Mouse (Mus musculus): Measurements from ENCODE around the gene Clcn3. TPM values are rescaled to one million over a fixed set of nuclear protein-coding genes. Genes with fewer than 3 reads are reported as not detected.

The Clcn3 gene
- polyA plus RNA-seq, 1 experiment from 2014 or later, result 80.7 TPM

- 81% methylated on average over 5 of the region's 5 CpGs for WGBS
- H3K4me3 ChIP-seq (ENCODE audit: low read depth, low read length), result no peak overlapping the region
Observed at GRCm38 (mm10) chr8:60978496-60978895, 4.6 kb downstream of the Clcn3 start.

DNA sequence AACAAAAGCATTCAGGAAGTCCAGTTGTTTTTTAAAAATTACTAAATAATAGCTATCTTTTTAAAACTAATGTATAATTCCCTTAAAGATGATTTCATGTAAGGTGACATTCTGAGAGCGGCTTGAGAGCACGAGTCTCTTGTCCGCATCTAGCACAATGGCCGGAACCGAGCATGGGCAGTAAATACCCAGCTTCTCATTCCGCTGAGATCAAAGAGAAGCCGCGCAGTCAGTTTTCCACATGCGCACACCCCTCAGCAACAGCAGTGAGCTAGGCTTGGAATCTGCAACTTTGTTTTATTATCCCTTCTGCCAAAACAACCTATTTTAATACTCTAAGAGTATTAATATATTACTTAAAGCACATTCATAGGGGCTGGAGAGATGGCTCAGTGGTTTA, 6.3 kb downstream of the Clcn3 start:
- Histone ChIP-seq H3K4me3 (ENCODE audit: low read depth, low read length) (no peak overlapping the region), H3K27me3 (ENCODE audit: control insufficient read depth, insufficient read depth, low read length) (no peaks in the 10 kb centered on the region), H3K4me2 (ENCODE audit: low read depth, low read length) (no peak overlapping the region), H3K36me3 (ENCODE audit: control insufficient read depth, insufficient read depth, low read length) (no peaks in the 10 kb centered on the region), H3K27ac (ENCODE audit: low read depth, low read length) (no peak overlapping the region), H3K9ac (replicated peaks; ENCODE audit: low read depth, low read length) (no peak overlapping the region), H3K9me3 (ENCODE audit: control insufficient read depth, low read length) (no peaks in the 10 kb centered on the region), H3K4me1 (ENCODE audit: control insufficient read depth, insufficient read depth, low read length) (peaks cover 5% of the 10 kb centered on the region; the same call in 1 of the 2 replicates)
- no peak for ATAC-seq (ENCODE audit: low read depth)
- 65% methylated on average over 9 of the region's 9 CpGs for WGBS

More at GRCm38 (mm10) chr8:60978496-60978895, 4.6 kb downstream of the Clcn3 start:
- H3K27me3 ChIP-seq (ENCODE audit: control insufficient read depth, insufficient read depth, low read length), result no peaks in the 10 kb centered on the region
- no peak overlapping the region for H3K4me2 ChIP-seq (ENCODE audit: low read depth, low read length)
- no peak for ATAC-seq (ENCODE audit: low read depth)
- peaks cover 6% of the 10 kb centered on the region; the same call in 1 of the 2 replicates for H3K4me1 ChIP-seq (ENCODE audit: control insufficient read depth, insufficient read depth, low read length)
- H3K9me3 ChIP-seq (ENCODE audit: control insufficient read depth, low read length), result no peaks in the 10 kb centered on the region
- no peak overlapping the region for H3K27ac ChIP-seq (ENCODE audit: low read depth, low read length)
- H3K36me3 ChIP-seq (ENCODE audit: control insufficient read depth, insufficient read depth, low read length), result no peaks in the 10 kb centered on the region
- H3K9ac ChIP-seq (replicated peaks; ENCODE audit: low read depth, low read length), result no peak overlapping the region

DNA sequence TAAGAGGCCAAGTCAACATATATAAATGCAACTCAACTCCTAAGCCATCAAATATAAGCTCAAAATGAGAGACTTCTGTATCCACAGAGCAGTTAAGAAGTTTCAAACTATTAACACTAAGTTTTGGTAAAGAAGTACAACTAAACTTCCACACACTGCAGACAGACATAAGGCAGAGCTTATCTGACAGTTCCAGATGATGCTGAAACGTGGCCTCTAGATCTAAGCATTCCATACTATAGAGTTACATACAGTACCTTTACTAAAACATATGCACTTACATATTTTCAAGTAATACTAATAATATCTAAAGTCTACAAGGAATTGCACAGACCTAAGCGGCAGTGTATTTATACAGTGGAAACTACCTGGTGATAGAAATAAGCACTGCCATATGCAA, 8.3 kb downstream of the Clcn3 start:
- no peaks in the 10 kb centered on the region for H3K27me3 ChIP-seq (ENCODE audit: control insufficient read depth, insufficient read depth, low read length)
- WGBS, result 91% methylated on average over 2 of the region's 2 CpGs
- H3K4me1 ChIP-seq (ENCODE audit: control insufficient read depth, insufficient read depth, low read length), result no peaks in the 10 kb centered on the region

DNA sequence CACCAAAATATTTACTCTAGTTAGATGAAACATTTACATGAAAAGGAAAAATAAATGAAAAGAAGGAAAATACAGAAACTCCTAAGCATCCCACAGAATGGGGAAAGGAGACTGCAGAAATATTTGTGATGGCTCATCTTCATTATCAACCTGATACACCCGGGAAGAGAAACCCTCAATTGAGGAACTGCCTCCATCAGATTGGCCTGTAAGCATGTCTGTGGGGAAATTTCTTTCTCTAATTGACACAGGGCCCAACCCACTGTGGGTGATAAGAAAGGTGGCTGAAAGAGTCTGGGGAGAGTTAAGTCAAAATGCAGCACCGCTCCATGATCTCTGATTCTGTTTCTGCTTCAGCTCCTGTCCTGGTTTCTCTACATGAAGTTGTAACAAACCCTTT, 9.7 kb downstream of the Clcn3 start:
- Histone ChIP-seq H3K4me3 (ENCODE audit: low read depth, low read length) (no peak overlapping the region), H3K36me3 (ENCODE audit: control insufficient read depth, insufficient read depth, low read length) (no peaks in the 10 kb centered on the region), H3K27me3 (ENCODE audit: control insufficient read depth, insufficient read depth, low read length) (no peaks in the 10 kb centered on the region), H3K4me1 (ENCODE audit: control insufficient read depth, insufficient read depth, low read length) (no peaks in the 10 kb centered on the region), H3K9me3 (ENCODE audit: control insufficient read depth, low read length) (no peaks in the 10 kb centered on the region), H3K9ac (replicated peaks; ENCODE audit: low read depth, low read length) (no peak overlapping the region), H3K4me2 (ENCODE audit: low read depth, low read length) (no peak overlapping the region), H3K27ac (ENCODE audit: low read depth, low read length) (no peak overlapping the region)
- ATAC-seq (ENCODE audit: low read depth), result no peak
- 87% methylated on average over 2 of the region's 2 CpGs for WGBS

More for the DNA sequence above, 8.3 kb downstream of the Clcn3 start:
- H3K9ac ChIP-seq (replicated peaks; ENCODE audit: low read depth, low read length), result no peak overlapping the region
- no peak overlapping the region for H3K27ac ChIP-seq (ENCODE audit: low read depth, low read length)
- no peak for ATAC-seq (ENCODE audit: low read depth)
- H3K4me3 ChIP-seq (ENCODE audit: low read depth, low read length), result no peak overlapping the region
- H3K36me3 ChIP-seq (ENCODE audit: control insufficient read depth, insufficient read depth, low read length), result no peaks in the 10 kb centered on the region
- H3K9me3 ChIP-seq (ENCODE audit: control insufficient read depth, low read length), result no peaks in the 10 kb centered on the region
- no peak overlapping the region for H3K4me2 ChIP-seq (ENCODE audit: low read depth, low read length)

GRCm38 (mm10) chr8:60971808-60972207, 11.3 kb downstream of the Clcn3 start:
- H3K9me3 ChIP-seq (ENCODE audit: control insufficient read depth, low read length), result no peaks in the 10 kb centered on the region
- no peak overlapping the region for H3K4me2 ChIP-seq (ENCODE audit: low read depth, low read length)
- ATAC-seq (ENCODE audit: low read depth), result no peak
- H3K27me3 ChIP-seq (ENCODE audit: control insufficient read depth, insufficient read depth, low read length), result no peaks in the 10 kb centered on the region
- no peak overlapping the region for H3K4me3 ChIP-seq (ENCODE audit: low read depth, low read length)
- no peaks in the 10 kb centered on the region for H3K4me1 ChIP-seq (ENCODE audit: control insufficient read depth, insufficient read depth, low read length)
- 64% methylated on average over 4 of the region's 4 CpGs for WGBS
- H3K36me3 ChIP-seq (ENCODE audit: control insufficient read depth, insufficient read depth, low read length), result no peaks in the 10 kb centered on the region
- no peak overlapping the region for H3K27ac ChIP-seq (ENCODE audit: low read depth, low read length)
- H3K9ac ChIP-seq (replicated peaks; ENCODE audit: low read depth, low read length), result no peak overlapping the region

GRCm38 (mm10) chr8:60969091-60969490, 14.0 kb downstream of the Clcn3 start:
- Histone ChIP-seq H3K4me1 (ENCODE audit: control insufficient read depth, insufficient read depth, low read length) (no peaks in the 10 kb centered on the region), H3K27ac (ENCODE audit: low read depth, low read length) (no peak overlapping the region), H3K9ac (replicated peaks; ENCODE audit: low read depth, low read length) (no peak overlapping the region), H3K4me2 (ENCODE audit: low read depth, low read length) (no peak overlapping the region), H3K9me3 (ENCODE audit: control insufficient read depth, low read length) (no peaks in the 10 kb centered on the region), H3K4me3 (ENCODE audit: low read depth, low read length) (no peak overlapping the region), H3K27me3 (ENCODE audit: control insufficient read depth, insufficient read depth, low read length) (no peaks in the 10 kb centered on the region), H3K36me3 (ENCODE audit: control insufficient read depth, insufficient read depth, low read length) (no peaks in the 10 kb centered on the region)
- ATAC-seq (ENCODE audit: low read depth), result no peak
- 36% methylated on average over 2 of the region's 2 CpGs for WGBS

- 50% methylated on average over 3 of the region's 3 CpGs for WGBS
- Histone ChIP-seq H3K27ac (ENCODE audit: low read depth, low read length) (no peak overlapping the region), H3K27me3 (ENCODE audit: control insufficient read depth, insufficient read depth, low read length) (no peaks in the 10 kb centered on the region), H3K9ac (replicated peaks; ENCODE audit: low read depth, low read length) (no peak overlapping the region), H3K36me3 (ENCODE audit: control insufficient read depth, insufficient read depth, low read length) (no peaks in the 10 kb centered on the region), H3K9me3 (ENCODE audit: control insufficient read depth, low read length) (no peaks in the 10 kb centered on the region), H3K4me3 (ENCODE audit: low read depth, low read length) (no peak overlapping the region), H3K4me1 (ENCODE audit: control insufficient read depth, insufficient read depth, low read length) (no peaks in the 10 kb centered on the region), H3K4me2 (ENCODE audit: low read depth, low read length) (no peak overlapping the region)
- ATAC-seq (ENCODE audit: low read depth), result no peak
Observed at GRCm38 (mm10) chr8:60965741-60966140, 17.4 kb downstream of the Clcn3 start.

- Histone ChIP-seq H3K27ac (ENCODE audit: low read depth, low read length) (no peak overlapping the region), H3K9me3 (ENCODE audit: control insufficient read depth, low read length) (no peaks in the 10 kb centered on the region), H3K4me3 (ENCODE audit: low read depth, low read length) (no peak overlapping the region), H3K27me3 (ENCODE audit: control insufficient read depth, insufficient read depth, low read length) (no peaks in the 10 kb centered on the region), H3K4me1 (ENCODE audit: control insufficient read depth, insufficient read depth, low read length) (no peaks in the 10 kb centered on the region), H3K9ac (replicated peaks; ENCODE audit: low read depth, low read length) (no peak overlapping the region), H3K36me3 (ENCODE audit: control insufficient read depth, insufficient read depth, low read length) (no peaks in the 10 kb centered on the region), H3K4me2 (ENCODE audit: low read depth, low read length) (no peak overlapping the region)
- WGBS, result 63% methylated on average over 6 of the region's 6 CpGs
- ATAC-seq (ENCODE audit: low read depth), result no peak
Observed at GRCm38 (mm10) chr8:60965306-60965705, 17.8 kb downstream of the Clcn3 start.

GRCm38 (mm10) chr8:60964518-60964917, 18.6 kb downstream of the Clcn3 start:
- Histone ChIP-seq H3K27ac (ENCODE audit: low read depth, low read length) (no peak overlapping the region), H3K9ac (replicated peaks; ENCODE audit: low read depth, low read length) (no peak overlapping the region), H3K9me3 (ENCODE audit: control insufficient read depth, low read length) (no peaks in the 10 kb centered on the region), H3K36me3 (ENCODE audit: control insufficient read depth, insufficient read depth, low read length) (no peaks in the 10 kb centered on the region), H3K27me3 (ENCODE audit: control insufficient read depth, insufficient read depth, low read length) (no peaks in the 10 kb centered on the region), H3K4me1 (ENCODE audit: control insufficient read depth, insufficient read depth, low read length) (no peaks in the 10 kb centered on the region), H3K4me3 (ENCODE audit: low read depth, low read length) (no peak overlapping the region), H3K4me2 (ENCODE audit: low read depth, low read length) (no peak overlapping the region)
- ATAC-seq (ENCODE audit: low read depth), result no peak
- WGBS, result 90% methylated on average over 4 of the region's 4 CpGs

DNA sequence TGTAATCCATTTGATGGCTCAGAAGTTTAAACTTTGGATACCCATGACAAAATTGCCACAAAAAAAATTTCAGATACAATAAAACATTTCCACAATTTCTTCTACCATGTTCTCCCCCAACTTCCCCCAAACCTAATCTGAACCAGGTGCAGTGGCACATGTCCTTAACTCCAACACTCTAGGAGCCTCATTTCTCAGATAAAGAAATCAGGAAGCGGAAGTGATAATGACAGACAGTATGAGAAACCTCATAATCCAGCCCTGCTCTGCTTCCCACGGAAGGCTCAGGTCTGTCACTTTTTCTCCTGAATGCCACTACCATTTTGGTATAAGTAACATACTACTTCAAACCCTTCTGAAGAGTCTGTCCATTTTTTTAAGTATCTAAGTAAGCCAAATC, 19.2 kb downstream of the Clcn3 start:
- WGBS, result 77% methylated on average over 2 of the region's 2 CpGs
- H3K4me2 ChIP-seq (ENCODE audit: low read depth, low read length), result no peak overlapping the region
- no peak overlapping the region for H3K4me3 ChIP-seq (ENCODE audit: low read depth, low read length)
- H3K27me3 ChIP-seq (ENCODE audit: control insufficient read depth, insufficient read depth, low read length), result no peaks in the 10 kb centered on the region
- H3K27ac ChIP-seq (ENCODE audit: low read depth, low read length), result no peak overlapping the region
- H3K9me3 ChIP-seq (ENCODE audit: control insufficient read depth, low read length), result no peaks in the 10 kb centered on the region
- ATAC-seq (ENCODE audit: low read depth), result no peak
- no peaks in the 10 kb centered on the region for H3K4me1 ChIP-seq (ENCODE audit: control insufficient read depth, insufficient read depth, low read length)
- no peak overlapping the region for H3K9ac ChIP-seq (replicated peaks; ENCODE audit: low read depth, low read length)
- H3K36me3 ChIP-seq (ENCODE audit: control insufficient read depth, insufficient read depth, low read length), result no peaks in the 10 kb centered on the region
